Mouse (Mus musculus) forebrain, embryonic 11.5 days (tissue): ENCODE measurements around the gene Mrc2. TPM values are rescaled to one million over a fixed set of nuclear protein-coding genes. Genes with fewer than 3 reads are reported as not detected.

Source experiments
- ATAC-seq: fragments of 200-750 bp; cut with Nextera tagmentation; replicated peaks from 2 replicates; pipeline ENCODE4 v1.8.0; 2017; ENCODE audit warnings: moderate TSS enrichment; ENCODE audit not compliant: low FRiP score
- DNase-seq: peaks from one replicate; pipeline ENCODE4 v3.0.0-alpha.2; 2017; ENCODE audit warnings: low spot score
- H3K27ac ChIP-seq: fragments of 300-500 bp; sonication (generic); 2 replicates; pipeline ENCODE4 v1.5.1; 2014; ENCODE audit warnings: low read depth, low read length
- H3K27me3 ChIP-seq: fragments of 300-500 bp; sonication (generic); 2 replicates; pipeline ENCODE4 v1.6.1; 2014; ENCODE audit warnings: mild to moderate bottlenecking, low read length, mixed read lengths; ENCODE audit not compliant: control insufficient read depth, insufficient read depth
- H3K36me3 ChIP-seq: fragments of 300-500 bp; sonication (generic); 2 replicates; pipeline ENCODE4 v1.6.1; 2014; ENCODE audit warnings: mild to moderate bottlenecking, low read length, moderate library complexity, mixed read lengths; ENCODE audit not compliant: control insufficient read depth, insufficient read depth
- H3K4me1 ChIP-seq: fragments of 300-500 bp; sonication (generic); replicated peaks from 2 replicates; pipeline ENCODE4 v1.6.1; 2014; ENCODE audit warnings: low read length, mixed read lengths; ENCODE audit not compliant: control insufficient read depth, insufficient read depth
- H3K4me2 ChIP-seq: fragments of 300-500 bp; sonication (generic); 2 replicates; pipeline ENCODE4 v1.6.1; 2014; ENCODE audit warnings: low read depth, mild to moderate bottlenecking, low read length, moderate library complexity, mixed read lengths; ENCODE audit not compliant: severe bottlenecking
- H3K4me3 ChIP-seq: fragments of 300-500 bp; sonication (generic); 2 replicates; pipeline ENCODE4 v1.5.1; 2014; ENCODE audit warnings: low read depth, low read length
- H3K9ac ChIP-seq: fragments of 300-500 bp; sonication (generic); 2 replicates; pipeline ENCODE4 v1.6.1; 2014; ENCODE audit warnings: low read length
- H3K9me3 ChIP-seq: fragments of 300-500 bp; sonication (generic); 2 replicates; pipeline ENCODE4 v1.6.1; 2016; ENCODE audit warnings: low read length, mixed read lengths; ENCODE audit not compliant: control insufficient read depth
- WGBS: fragments of 180-500 bp; shearing (Covaris S2); extraction: QIAGEN DNeasy Blood & Tissue Kit; methylation state at CpG from one replicate; pipeline ENCODE4 v1.1.7; 2014; 5-methylcytosine and 5-hydroxymethylcytosine counted together
- polyA plus RNA-seq: library from polyadenylated mRNA; unstranded; fragments of >200 nt; fragmentation: Nextera tagmentation; extraction: Ambion mirVana; gene quantifications from 2 replicates; pipeline ENCODE4 v1.2.1, GENCODE M21; 2014

The Mrc2 gene
- polyA plus RNA-seq, 1 experiment from 2014 or later = 11.4 TPM

DNA sequence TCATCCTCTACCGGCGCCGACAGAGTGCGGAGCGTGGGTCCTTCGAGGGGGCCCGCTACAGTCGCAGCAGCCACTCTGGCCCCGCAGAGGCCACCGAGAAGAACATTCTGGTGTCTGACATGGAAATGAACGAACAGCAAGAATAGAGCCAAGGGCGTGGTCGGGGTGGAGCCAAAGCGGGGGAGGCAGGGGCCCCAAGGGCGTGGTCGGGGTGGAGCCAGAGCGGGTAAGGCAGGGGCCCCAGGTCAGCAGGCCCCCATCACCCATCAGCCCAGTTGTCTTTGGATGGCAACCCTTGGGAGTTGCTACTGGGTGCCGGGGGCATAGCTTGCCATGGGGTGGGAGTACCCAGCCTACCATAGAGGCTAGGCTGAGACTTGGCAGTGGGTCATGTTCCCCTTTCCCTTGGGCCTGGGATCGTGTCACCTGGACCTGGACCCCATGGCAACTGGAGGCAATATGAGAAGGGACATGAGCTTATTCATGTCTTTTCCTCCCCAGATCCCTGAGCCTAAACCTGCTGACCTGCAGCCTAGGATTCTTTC lies 57.4 kb downstream of the Mrc2 start:
- Histone ChIP-seq H3K4me3 (no peak overlapping the region), H3K27me3 (no peaks in the 10 kb centered on the region), H3K9me3 (no peaks in the 10 kb centered on the region), H3K27ac (no peak overlapping the region), H3K4me1 (0 out of 2 replicates have a peak, but pooled peaks cover 2% of the 10 kb centered on the region), H3K36me3 (no peaks in the 10 kb centered on the region; the same call in 1 of the 2 replicates), H3K4me2 (no peak overlapping the region), H3K9ac (no peak overlapping the region)
- ATAC-seq (no peak), DNase-seq (no peak)
- WGBS = 94% methylated on average over 19 of the region's 19 CpGs

DNA sequence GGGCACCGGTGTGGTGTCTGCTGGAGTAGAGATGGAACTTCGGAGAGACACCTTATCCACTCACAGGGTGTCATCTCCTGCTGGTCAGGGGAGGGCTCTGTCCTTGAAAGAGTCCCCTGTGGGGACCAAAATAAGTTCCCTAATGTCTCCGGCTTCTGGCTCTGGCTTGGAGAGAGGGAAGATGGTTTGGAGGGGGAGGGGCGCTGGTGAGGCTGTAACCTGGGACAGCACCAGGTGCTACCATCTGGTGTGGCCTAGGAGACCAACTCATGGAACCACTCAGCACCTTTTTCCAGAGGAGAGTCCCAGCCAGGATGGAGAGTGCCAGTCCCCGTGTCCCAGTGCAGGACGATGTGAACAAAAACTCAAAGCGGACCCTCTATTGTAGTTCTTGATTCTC lies 58.2 kb downstream of the Mrc2 start:
- Histone ChIP-seq H3K9me3 (no peaks in the 10 kb centered on the region), H3K4me2 (no peak overlapping the region), H3K9ac (no peak overlapping the region), H3K4me1 (0 out of 2 replicates have a peak, but pooled peaks cover 2% of the 10 kb centered on the region), H3K36me3 (no peaks in the 10 kb centered on the region; the same call in 1 of the 2 replicates), H3K4me3 (no peak overlapping the region), H3K27me3 (no peaks in the 10 kb centered on the region), H3K27ac (no peak overlapping the region)
- DNase-seq (no peak), ATAC-seq (no peak)
- WGBS = 95% methylated on average over 7 of the region's 7 CpGs

DNA sequence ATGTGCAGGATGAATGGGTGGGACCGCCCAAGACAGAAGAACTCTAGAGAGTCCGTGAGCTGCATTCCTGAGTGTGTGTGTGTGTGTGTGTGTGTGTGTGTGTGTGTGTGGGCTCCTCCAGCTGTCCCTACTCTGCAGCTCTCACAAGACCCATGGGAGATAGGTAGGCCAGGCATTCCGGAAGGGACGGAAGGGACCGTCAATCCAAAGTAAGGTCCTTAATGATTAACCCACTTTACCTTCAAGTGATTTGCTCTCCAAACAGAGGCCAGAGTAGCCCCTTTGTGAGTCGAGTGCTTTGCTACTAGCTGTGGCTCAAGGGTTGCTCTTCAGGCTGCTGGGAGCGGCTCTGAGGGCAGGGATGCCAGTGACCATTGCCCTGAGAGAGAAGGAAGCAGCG lies 59.7 kb downstream of the Mrc2 start:
- H3K4me3 ChIP-seq = no peak overlapping the region
- no peaks in the 10 kb centered on the region; the same call in 1 of the 2 replicates for H3K36me3 ChIP-seq
- no peak overlapping the region for H3K9ac ChIP-seq
- no peaks in the 10 kb centered on the region for H3K27me3 ChIP-seq
- WGBS = 80% methylated on average over 8 of the region's 8 CpGs
- ATAC-seq = no peak
- H3K27ac ChIP-seq = no peak overlapping the region
- 0 out of 2 replicates have a peak, but pooled peaks cover 2% of the 10 kb centered on the region for H3K4me1 ChIP-seq
- H3K9me3 ChIP-seq = no peaks in the 10 kb centered on the region
- no peak for DNase-seq
- no peak overlapping the region for H3K4me2 ChIP-seq

DNA sequence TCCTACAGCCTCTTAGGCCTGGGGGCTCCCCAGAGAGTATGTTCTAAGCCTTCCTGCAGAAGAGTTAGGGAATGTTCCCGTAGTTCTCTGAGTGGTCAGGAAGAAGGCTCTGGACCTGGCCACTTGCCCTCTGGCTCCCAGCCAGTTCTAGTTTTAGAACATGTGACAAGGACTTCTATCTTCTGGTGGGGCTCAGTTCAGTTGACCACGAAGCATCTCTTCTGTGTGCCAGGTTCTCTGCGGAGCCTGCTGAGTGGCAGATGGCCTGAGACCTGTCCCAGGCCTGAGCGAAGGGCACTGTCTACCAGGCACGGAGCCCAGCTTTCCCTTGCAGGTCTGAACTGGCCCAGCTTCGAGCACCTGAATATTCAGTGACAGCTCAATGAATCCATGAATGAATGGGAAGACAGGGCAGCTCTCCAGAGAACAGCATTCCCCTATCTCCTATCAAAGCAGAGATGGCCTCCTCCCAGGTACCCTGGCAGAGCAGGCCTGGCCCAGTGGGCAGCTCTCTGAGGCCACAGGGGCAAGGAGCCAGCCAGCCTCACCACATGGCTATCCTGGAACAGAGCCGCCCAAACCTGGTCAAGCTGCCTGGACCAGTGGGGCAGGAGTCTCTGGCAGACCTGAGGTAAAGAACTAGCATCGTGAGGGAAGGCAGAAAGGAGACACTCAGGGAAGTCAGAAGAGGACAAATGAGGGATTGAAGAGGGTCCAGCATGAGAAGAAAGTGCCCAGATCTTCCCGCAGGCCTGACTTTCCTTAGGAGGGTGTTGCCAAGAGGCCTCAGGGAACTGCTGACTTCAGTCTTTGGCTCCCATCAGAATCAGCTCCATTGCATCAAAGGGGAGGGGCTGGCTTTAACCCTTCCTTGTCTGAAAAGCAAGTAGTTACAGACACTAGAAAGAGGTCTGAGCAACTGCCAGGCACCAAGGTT lies 60.8 kb downstream of the Mrc2 start:
- H3K4me1 ChIP-seq = no peaks in the 10 kb centered on the region
- DNase-seq (no peak), ATAC-seq (no peak)
- no peaks in the 10 kb centered on the region for H3K27me3 ChIP-seq
- H3K4me2 ChIP-seq = no peak overlapping the region
- 70% methylated on average over 9 of the region's 9 CpGs for WGBS
- no peaks in the 10 kb centered on the region for H3K9me3 ChIP-seq
- H3K27ac ChIP-seq = no peak overlapping the region
- H3K9ac ChIP-seq = no peak overlapping the region
- H3K4me3 ChIP-seq = no peak overlapping the region
- H3K36me3 ChIP-seq = no peaks in the 10 kb centered on the region; the same call in 1 of the 2 replicates

DNA sequence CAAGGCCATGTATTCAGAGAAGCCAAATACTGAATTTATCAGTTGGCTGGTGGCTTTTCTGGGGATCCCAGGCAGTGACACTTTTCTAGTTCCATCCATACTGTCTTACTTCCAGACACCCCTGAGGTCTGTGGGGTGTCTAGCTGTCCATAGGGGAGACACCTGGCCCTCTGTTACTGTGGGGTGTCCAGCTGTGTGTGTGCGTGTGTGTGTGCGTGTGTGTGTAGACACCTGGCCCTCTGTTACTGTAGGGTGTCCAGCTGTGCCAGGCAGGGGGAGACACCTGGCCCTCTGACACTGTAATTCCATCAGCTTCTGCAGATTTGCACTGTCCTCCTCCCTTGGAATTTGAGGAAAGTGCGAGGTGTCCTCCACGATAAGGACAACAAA lies 61.4 kb downstream of the Mrc2 start:
- Histone ChIP-seq H3K4me2 (no peak overlapping the region), H3K9me3 (no peaks in the 10 kb centered on the region), H3K36me3 (no peaks in the 10 kb centered on the region), H3K4me1 (no peaks in the 10 kb centered on the region), H3K9ac (no peak overlapping the region), H3K27me3 (no peaks in the 10 kb centered on the region), H3K4me3 (no peak overlapping the region), H3K27ac (no peak overlapping the region)
- DNase-seq (no peak), ATAC-seq (no peak)
- 93% methylated on average over 4 of the region's 4 CpGs for WGBS

DNA sequence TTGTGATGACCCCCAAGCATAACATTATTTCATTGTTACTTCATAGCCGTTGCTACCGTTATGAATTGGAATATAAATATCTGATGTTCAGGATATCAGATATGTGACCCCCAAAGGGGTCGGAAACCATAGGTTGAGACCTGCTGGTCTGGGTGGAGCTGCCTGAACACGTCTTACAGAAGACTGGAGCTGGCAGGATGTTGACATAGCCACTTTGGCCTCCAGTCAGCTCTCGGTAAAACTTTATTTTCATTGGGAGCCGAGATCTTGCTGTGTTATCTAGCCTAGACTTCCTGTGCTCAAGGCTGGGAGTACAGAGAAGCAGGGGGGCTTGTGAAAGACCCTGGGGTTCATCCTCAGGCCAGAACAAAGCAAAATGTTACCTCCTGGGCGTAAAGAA lies 63.9 kb downstream of the Mrc2 start:
- no peak overlapping the region for H3K9ac ChIP-seq
- no peaks in the 10 kb centered on the region for H3K27me3 ChIP-seq
- no peaks in the 10 kb centered on the region for H3K36me3 ChIP-seq
- H3K9me3 ChIP-seq = no peaks in the 10 kb centered on the region
- 82% methylated on average over 7 of the region's 7 CpGs for WGBS
- no peak overlapping the region for H3K27ac ChIP-seq
- ATAC-seq (no peak), DNase-seq (no peak)
- no peak overlapping the region for H3K4me3 ChIP-seq
- H3K4me1 ChIP-seq = no peaks in the 10 kb centered on the region
- H3K4me2 ChIP-seq = no peak overlapping the region

DNA sequence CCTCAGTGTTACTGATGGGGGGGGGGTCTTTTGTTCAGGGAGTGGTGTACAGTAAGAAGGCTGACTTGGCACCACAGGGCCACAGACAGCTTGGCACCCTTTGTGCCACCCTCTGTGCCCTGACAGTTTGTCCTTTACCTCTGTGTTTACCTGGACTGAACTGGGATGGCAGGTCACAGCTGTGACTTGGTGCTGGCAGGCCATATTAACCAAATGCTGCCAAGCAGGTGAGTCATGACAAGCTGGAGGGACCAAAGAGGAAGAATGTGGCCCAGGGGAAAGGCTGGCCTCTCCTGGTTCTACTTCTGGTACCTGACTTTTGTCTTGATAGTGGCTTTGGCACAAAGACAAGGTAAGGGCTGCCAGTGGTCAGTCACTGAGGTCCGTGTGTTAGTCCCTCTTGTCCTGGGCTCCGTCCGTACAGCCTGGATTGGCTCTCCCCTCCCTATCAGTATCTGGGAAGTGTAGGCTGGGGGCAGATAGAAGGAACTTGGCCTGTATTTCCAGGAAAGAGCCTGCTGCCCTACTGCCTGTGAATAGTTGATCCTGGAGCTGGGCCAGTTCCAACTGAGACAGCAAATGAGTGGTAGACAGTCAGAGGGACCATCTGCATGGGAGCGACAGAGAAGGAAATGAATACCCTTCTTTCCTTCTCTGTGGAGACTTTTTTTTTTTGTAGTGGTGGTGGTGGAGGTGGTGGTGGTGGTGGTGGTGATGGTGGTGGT lies 69.8 kb downstream of the Mrc2 start:
- peaks cover 12% of the 10 kb centered on the region; the same call in 1 of the 2 replicates for H3K4me1 ChIP-seq
- 86% methylated on average over 4 of the region's 4 CpGs for WGBS
- no peak overlapping the region for H3K27ac ChIP-seq
- H3K9ac ChIP-seq = no peak overlapping the region
- H3K4me2 ChIP-seq = no peak overlapping the region
- H3K4me3 ChIP-seq = no peak overlapping the region
- ATAC-seq (no peak), DNase-seq (no peak)
- no peaks in the 10 kb centered on the region; the same call in 1 of the 2 replicates for H3K27me3 ChIP-seq
- H3K36me3 ChIP-seq = no peaks in the 10 kb centered on the region
- H3K9me3 ChIP-seq = no peaks in the 10 kb centered on the region

DNA sequence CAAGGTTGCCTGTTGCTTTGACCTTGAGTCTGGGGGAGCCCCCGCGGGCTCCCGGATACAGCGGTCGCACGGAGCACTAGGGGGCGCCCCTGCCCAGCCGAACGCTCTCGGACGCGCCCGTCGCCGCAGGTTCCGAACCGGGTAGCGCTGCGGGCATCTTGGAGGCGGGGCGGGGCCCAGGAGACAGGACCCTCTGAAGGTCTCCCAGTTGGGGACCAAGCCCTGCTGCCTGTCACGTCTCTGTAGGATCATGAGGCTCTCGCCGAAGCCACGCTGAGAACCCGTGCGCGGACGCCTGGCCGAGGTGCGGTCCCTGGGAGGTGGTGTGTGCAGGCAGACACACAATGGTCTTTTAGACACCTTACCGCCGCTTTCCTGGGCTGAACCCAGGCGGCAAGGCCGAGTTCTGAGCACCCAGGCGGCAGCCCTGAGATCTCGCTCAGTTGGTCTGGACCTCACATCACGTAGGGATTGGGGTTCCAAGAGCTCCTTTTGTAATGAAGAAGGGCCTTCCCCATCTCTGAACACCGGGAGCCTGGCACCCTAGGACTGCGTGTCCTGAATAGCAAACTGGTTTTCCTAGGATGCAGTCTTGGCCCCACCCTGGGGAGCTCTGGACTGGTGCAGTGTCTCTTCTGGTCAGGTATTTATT lies 70.6 kb downstream of the Mrc2 start:
- Histone ChIP-seq H3K27me3 (no peaks in the 10 kb centered on the region; the same call in 1 of the 2 replicates), H3K9ac (peak overlapping the region; percentile 78), H3K36me3 (no peaks in the 10 kb centered on the region), H3K4me2 (peak overlapping the region; percentile 78), H3K4me3 (peak overlapping the region; percentile 47), H3K27ac (no peak overlapping the region), H3K4me1 (peaks cover 12% of the 10 kb centered on the region; the same call in 1 of the 2 replicates), H3K9me3 (no peaks in the 10 kb centered on the region)
- peak; percentile 93 for DNase-seq
- ATAC-seq = peak; percentile 78
- WGBS = 1% methylated on average over 40 of the region's 40 CpGs
